Mouse (Mus musculus): ENCODE measurements around the gene Cdhr5. TPM values are rescaled to one million over a fixed set of nuclear protein-coding genes. Genes with fewer than 3 reads are reported as not detected.

Gene Cdhr5
- polyA plus RNA-seq, 1 experiment from 2014 or later, result 0.15 TPM

DNA sequence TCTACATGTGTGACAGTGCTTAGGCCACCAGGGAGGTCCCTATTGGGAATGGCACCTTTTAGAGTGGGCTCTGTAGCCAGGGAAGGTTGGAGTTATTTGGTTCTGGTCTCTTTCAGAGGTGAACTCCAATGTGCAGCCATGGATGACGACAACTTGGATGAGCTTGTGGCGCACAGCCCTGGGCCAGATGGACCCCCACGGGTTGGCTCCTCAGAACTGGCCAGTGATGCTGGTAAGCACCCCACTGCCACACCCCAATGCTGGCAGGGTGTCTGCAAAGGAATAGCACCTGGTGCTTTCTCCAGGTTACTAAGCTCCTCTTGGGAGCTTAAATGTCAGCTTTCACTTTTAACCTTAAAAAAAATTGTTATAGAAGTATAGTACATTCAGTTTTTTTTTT lies 45.5 kb downstream of the Cdhr5 start:
- Histone ChIP-seq H3K4me3 (ENCODE audit: low read length) (no peak overlapping the region), H3K9ac (ENCODE audit: low read length) (no peak overlapping the region), H3K36me3 (ENCODE audit: control insufficient read depth, insufficient read depth, low read length) (peaks cover 27% of the 10 kb centered on the region), H3K9me3 (ENCODE audit: control insufficient read depth, low read length) (no peaks in the 10 kb centered on the region), H3K4me1 (replicated peaks; ENCODE audit: control insufficient read depth, insufficient read depth, low read length) (peaks cover 11% of the 10 kb centered on the region), H3K27me3 (ENCODE audit: control insufficient read depth, insufficient read depth, low read depth, low read length) (no peaks in the 10 kb centered on the region), H3K27ac (ENCODE audit: low read length) (no peak overlapping the region), H3K4me2 (ENCODE audit: low read depth, low read length) (no peak overlapping the region)
- ATAC-seq (ENCODE audit: low read depth), result no peak
- 89% methylated on average over 3 of the region's 3 CpGs for WGBS

- peaks cover 11% of the 10 kb centered on the region for H3K4me1 ChIP-seq (replicated peaks; ENCODE audit: control insufficient read depth, insufficient read depth, low read length)
- H3K9me3 ChIP-seq (ENCODE audit: control insufficient read depth, low read length), result no peaks in the 10 kb centered on the region
- 96% methylated on average over 4 of the region's 4 CpGs for WGBS
- H3K27me3 ChIP-seq (ENCODE audit: control insufficient read depth, insufficient read depth, low read depth, low read length), result no peaks in the 10 kb centered on the region
- no peak overlapping the region; the same call in 1 of the 2 replicates for H3K4me2 ChIP-seq (ENCODE audit: low read depth, low read length)
- H3K27ac ChIP-seq (ENCODE audit: low read length), result no peak overlapping the region
- no peak overlapping the region for H3K4me3 ChIP-seq (ENCODE audit: low read length)
- H3K9ac ChIP-seq (ENCODE audit: low read length), result no peak overlapping the region
- ATAC-seq (ENCODE audit: low read depth), result no peak
- H3K36me3 ChIP-seq (ENCODE audit: control insufficient read depth, insufficient read depth, low read length), result peaks cover 27% of the 10 kb centered on the region
Observed at GRCm38 (mm10) chr7:141230570-141230969, 46.0 kb downstream of the Cdhr5 start.

DNA sequence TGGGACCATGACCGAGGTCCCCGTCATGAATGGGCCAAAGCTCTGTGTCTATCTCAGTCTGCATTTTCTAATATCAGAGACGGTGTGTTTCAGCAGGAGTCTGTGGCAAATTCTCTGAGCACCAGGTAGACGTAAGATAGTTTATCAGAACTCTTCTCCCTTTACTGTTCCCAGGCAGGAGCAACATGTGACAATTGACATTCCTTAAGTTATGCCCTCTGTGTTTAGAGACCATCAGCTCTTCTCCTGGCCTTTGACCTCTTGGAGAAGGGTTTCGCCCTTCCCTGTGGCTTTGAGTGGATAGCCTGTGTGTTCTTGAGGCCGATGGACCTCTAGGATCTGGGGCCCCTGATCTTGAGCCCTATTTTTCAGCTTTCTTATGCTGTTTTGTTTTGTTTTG lies 46.9 kb downstream of the Cdhr5 start:
- H3K4me2 ChIP-seq (ENCODE audit: low read depth, low read length), result peak overlapping the region; percentile 95
- peaks cover 22% of the 10 kb centered on the region for H3K36me3 ChIP-seq (ENCODE audit: control insufficient read depth, insufficient read depth, low read length)
- peak overlapping the region; percentile 93 for H3K9ac ChIP-seq (ENCODE audit: low read length)
- 42% methylated on average over 6 of the region's 6 CpGs for WGBS
- H3K4me3 ChIP-seq (ENCODE audit: low read length), result peak overlapping the region; percentile 72
- H3K9me3 ChIP-seq (ENCODE audit: control insufficient read depth, low read length), result no peaks in the 10 kb centered on the region
- no peak for ATAC-seq (ENCODE audit: low read depth)
- H3K27me3 ChIP-seq (ENCODE audit: control insufficient read depth, insufficient read depth, low read depth, low read length), result no peaks in the 10 kb centered on the region
- H3K4me1 ChIP-seq (replicated peaks; ENCODE audit: control insufficient read depth, insufficient read depth, low read length), result peaks cover 11% of the 10 kb centered on the region
- H3K27ac ChIP-seq (ENCODE audit: low read length), result no peak overlapping the region

DNA sequence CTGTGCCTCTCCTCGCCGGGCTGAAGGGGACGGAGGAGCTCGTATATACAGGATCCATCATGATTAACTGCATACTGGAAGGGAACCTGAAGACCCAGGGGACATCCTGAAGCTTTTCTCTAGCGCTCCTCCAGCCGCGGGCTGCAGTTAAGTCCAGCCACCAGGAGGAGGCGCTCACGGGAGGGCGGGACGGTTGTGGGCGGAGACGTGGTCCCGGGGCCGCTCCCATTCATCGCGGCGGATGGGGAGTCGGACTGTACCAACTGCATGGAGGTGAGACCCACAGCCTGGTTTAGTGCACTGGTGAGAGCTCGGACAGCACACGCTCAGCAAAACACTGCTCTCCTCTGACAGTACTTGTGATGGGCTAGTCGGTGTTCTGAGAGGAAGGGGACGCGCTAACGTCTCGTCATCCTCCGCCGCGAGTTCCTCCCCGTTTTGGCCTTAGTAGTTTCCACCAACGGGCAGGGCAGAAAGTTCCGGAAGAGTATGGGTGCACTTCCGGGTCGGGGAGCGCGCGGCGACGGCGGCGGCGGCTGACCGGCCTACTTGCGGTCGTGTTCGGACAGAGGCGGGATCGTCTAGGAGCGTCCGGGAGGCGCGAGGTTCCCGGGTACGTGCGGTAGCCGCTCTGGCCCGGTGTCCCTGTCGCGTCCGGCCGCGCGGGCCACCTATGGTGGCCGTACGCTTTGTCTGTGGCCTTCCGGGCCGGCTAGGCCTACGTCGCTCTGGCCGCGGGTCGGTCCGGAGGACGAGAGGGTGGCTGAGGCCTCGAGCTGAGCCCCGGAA lies 48.1 kb downstream of the Cdhr5 start, which contains the start of gene Phrf1:
Gene Phrf1 (plus strand): TSS at position 506 of the 789 bp plus-strand sequence.
- Histone ChIP-seq H3K27ac (ENCODE audit: low read length) (peak within 1 kb of the TSS; percentile 86), H3K4me2 (ENCODE audit: low read depth, low read length) (peak within 1 kb of the TSS; percentile 95), H3K36me3 (ENCODE audit: control insufficient read depth, insufficient read depth, low read length) (peaks cover 15% of the 10 kb centered on the region), H3K9ac (ENCODE audit: low read length) (peak within 1 kb of the TSS; percentile 93), H3K4me1 (replicated peaks; ENCODE audit: control insufficient read depth, insufficient read depth, low read length) (peaks cover 11% of the 10 kb centered on the region), H3K4me3 (ENCODE audit: low read length) (peak within 1 kb of the TSS; percentile 72), H3K27me3 (ENCODE audit: control insufficient read depth, insufficient read depth, low read depth, low read length) (no peaks in the 10 kb centered on the region), H3K9me3 (ENCODE audit: control insufficient read depth, low read length) (no peaks in the 10 kb centered on the region)
- ATAC-seq (ENCODE audit: low read depth), result peak; percentile 93
- WGBS, result under 1% methylated on average over 76 of the region's 76 CpGs

- Histone ChIP-seq H3K4me2 (ENCODE audit: low read depth, low read length) (peak overlapping the region; percentile 31; the same call in 1 of the 2 replicates), H3K27ac (ENCODE audit: low read length) (no peak overlapping the region), H3K9me3 (ENCODE audit: control insufficient read depth, low read length) (no peaks in the 10 kb centered on the region), H3K27me3 (ENCODE audit: control insufficient read depth, insufficient read depth, low read depth, low read length) (no peaks in the 10 kb centered on the region), H3K36me3 (ENCODE audit: control insufficient read depth, insufficient read depth, low read length) (peaks cover 8% of the 10 kb centered on the region), H3K4me1 (replicated peaks; ENCODE audit: control insufficient read depth, insufficient read depth, low read length) (peaks cover 15% of the 10 kb centered on the region), H3K9ac (ENCODE audit: low read length) (peak overlapping the region; percentile 93; the same call in 1 of the 2 replicates), H3K4me3 (ENCODE audit: low read length) (no peak overlapping the region)
- ATAC-seq (ENCODE audit: low read depth), result no peak
- WGBS, result 76% methylated on average over 4 of the region's 4 CpGs
Observed at GRCm38 (mm10) chr7:141227796-141228195, 48.8 kb downstream of the Cdhr5 start.

GRCm38 (mm10) chr7:141226535-141226934 lies 50.1 kb downstream of the Cdhr5 start:
- ATAC-seq (ENCODE audit: low read depth), result no peak
- H3K4me1 ChIP-seq (replicated peaks; ENCODE audit: control insufficient read depth, insufficient read depth, low read length), result peaks cover 23% of the 10 kb centered on the region
- no peak overlapping the region for H3K4me2 ChIP-seq (ENCODE audit: low read depth, low read length)
- no peak overlapping the region for H3K4me3 ChIP-seq (ENCODE audit: low read length)
- H3K9ac ChIP-seq (ENCODE audit: low read length), result no peak overlapping the region
- no peaks in the 10 kb centered on the region for H3K36me3 ChIP-seq (ENCODE audit: control insufficient read depth, insufficient read depth, low read length)
- H3K27ac ChIP-seq (ENCODE audit: low read length), result no peak overlapping the region
- H3K9me3 ChIP-seq (ENCODE audit: control insufficient read depth, low read length), result no peaks in the 10 kb centered on the region
- no peaks in the 10 kb centered on the region for H3K27me3 ChIP-seq (ENCODE audit: control insufficient read depth, insufficient read depth, low read depth, low read length)
- WGBS, result 84% methylated on average over 6 of the region's 6 CpGs

- Histone ChIP-seq H3K27ac (ENCODE audit: low read length) (peak overlapping the region; percentile 95), H3K9ac (ENCODE audit: low read length) (peak overlapping the region; percentile 65), H3K4me2 (ENCODE audit: low read depth, low read length) (peak overlapping the region; percentile 94), H3K4me1 (replicated peaks; ENCODE audit: control insufficient read depth, insufficient read depth, low read length) (peaks cover 32% of the 10 kb centered on the region), H3K4me3 (ENCODE audit: low read length) (no peak overlapping the region), H3K27me3 (ENCODE audit: control insufficient read depth, insufficient read depth, low read depth, low read length) (no peaks in the 10 kb centered on the region), H3K9me3 (ENCODE audit: control insufficient read depth, low read length) (no peaks in the 10 kb centered on the region), H3K36me3 (ENCODE audit: control insufficient read depth, insufficient read depth, low read length) (no peaks in the 10 kb centered on the region; the same call in 1 of the 2 replicates)
- no peak for ATAC-seq (ENCODE audit: low read depth)
- 65% methylated on average over 4 of the region's 4 CpGs for WGBS
Observed at GRCm38 (mm10) chr7:141222696-141223215, 53.8 kb downstream of the Cdhr5 start.

- no peak for ATAC-seq (ENCODE audit: low read depth)
- H3K27me3 ChIP-seq (ENCODE audit: control insufficient read depth, insufficient read depth, low read depth, low read length), result no peaks in the 10 kb centered on the region
- peaks cover 36% of the 10 kb centered on the region for H3K4me1 ChIP-seq (replicated peaks; ENCODE audit: control insufficient read depth, insufficient read depth, low read length)
- peak overlapping the region; percentile 65 for H3K9ac ChIP-seq (ENCODE audit: low read length)
- H3K9me3 ChIP-seq (ENCODE audit: control insufficient read depth, low read length), result no peaks in the 10 kb centered on the region
- peak overlapping the region; percentile 61 for H3K4me3 ChIP-seq (ENCODE audit: low read length)
- no peaks in the 10 kb centered on the region; the same call in 1 of the 2 replicates for H3K36me3 ChIP-seq (ENCODE audit: control insufficient read depth, insufficient read depth, low read length)
- peak overlapping the region; percentile 95 for H3K27ac ChIP-seq (ENCODE audit: low read length)
- H3K4me2 ChIP-seq (ENCODE audit: low read depth, low read length), result peak overlapping the region; percentile 94
- 2% methylated on average over 8 of the region's 8 CpGs for WGBS
Observed at GRCm38 (mm10) chr7:141222126-141222467, 54.5 kb downstream of the Cdhr5 start.

DNA sequence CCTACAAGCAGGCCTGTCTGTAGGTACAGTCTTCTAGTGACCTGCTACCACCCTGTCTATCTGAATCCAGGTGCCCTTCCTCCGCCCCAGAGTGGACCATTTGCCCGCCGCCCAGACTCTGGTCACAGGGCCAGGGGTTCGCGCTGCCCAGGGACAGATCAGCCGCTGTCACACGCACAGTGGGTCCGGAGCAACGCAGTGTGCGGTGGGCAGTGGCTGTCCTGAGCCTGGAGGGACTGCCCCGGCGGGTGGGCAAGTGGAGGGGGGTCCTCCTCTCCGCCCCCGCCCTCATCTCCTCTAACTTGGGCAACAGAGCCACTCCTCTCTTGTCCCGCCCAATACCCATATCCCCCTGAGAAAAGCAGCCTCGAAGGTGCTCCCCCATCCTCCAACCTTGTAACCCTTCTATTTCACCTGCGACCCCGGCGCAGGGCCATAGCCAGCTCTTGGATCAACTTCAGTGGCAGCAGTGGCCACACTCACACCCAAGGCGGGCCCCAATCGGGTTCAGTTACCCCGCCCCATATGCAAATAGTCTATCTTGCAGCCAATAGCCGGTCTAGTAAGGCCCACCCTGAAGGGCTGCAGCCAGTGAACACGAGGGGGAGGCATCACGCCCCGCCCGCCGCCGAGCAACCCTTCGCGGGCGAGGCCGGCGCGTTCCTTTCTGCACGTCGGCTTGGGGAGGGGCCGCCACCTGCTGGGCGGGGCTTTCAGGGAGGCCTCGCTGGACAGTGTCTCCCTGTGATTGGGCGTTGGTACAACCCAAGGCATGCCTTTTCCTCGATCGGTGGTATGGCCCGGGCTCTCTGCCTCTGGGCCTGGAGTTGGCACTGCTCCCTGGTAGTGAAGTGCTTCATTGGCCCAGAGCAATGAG lies 55.1 kb downstream of the Cdhr5 start:
- peak; percentile 96 for ATAC-seq (ENCODE audit: low read depth)
- 5% methylated on average over 44 of the region's 44 CpGs for WGBS

More for the DNA sequence above, 55.1 kb downstream of the Cdhr5 start:
- H3K36me3 ChIP-seq (ENCODE audit: control insufficient read depth, insufficient read depth, low read length), result no peaks in the 10 kb centered on the region; the same call in 1 of the 2 replicates
- peak overlapping the region; percentile 76 for H3K9ac ChIP-seq (ENCODE audit: low read length)
- peak overlapping the region; percentile 61 for H3K4me3 ChIP-seq (ENCODE audit: low read length)
- H3K4me1 ChIP-seq (replicated peaks; ENCODE audit: control insufficient read depth, insufficient read depth, low read length), result peaks cover 37% of the 10 kb centered on the region
- no peaks in the 10 kb centered on the region for H3K9me3 ChIP-seq (ENCODE audit: control insufficient read depth, low read length)
- H3K4me2 ChIP-seq (ENCODE audit: low read depth, low read length), result peak overlapping the region; percentile 94
- H3K27ac ChIP-seq (ENCODE audit: low read length), result peak overlapping the region; percentile 95
- no peaks in the 10 kb centered on the region for H3K27me3 ChIP-seq (ENCODE audit: control insufficient read depth, insufficient read depth, low read depth, low read length)

Measured in lung, embryonic 16.5 days (tissue).